Mouse (Mus musculus) cerebellum, adult 18-20 months (tissue): ENCODE measurements at regions not wholly inside any gene's neighbourhood (a gene's known extent, or its start where the extent isn't known, plus 50 kb on each side); places are given as distances from the start of the nearest gene placed in this dataset.
"Not testable (repeated sequence)": the region's sequence is repeated elsewhere in the genome, so short reads cannot be mapped to it uniquely, and the experiment has no call there.

ENCODE experiments used
- DNase-seq, 2 experiments: peaks; one replicate each; pipeline ENCODE4 v3.0.0; 2021

DNA sequence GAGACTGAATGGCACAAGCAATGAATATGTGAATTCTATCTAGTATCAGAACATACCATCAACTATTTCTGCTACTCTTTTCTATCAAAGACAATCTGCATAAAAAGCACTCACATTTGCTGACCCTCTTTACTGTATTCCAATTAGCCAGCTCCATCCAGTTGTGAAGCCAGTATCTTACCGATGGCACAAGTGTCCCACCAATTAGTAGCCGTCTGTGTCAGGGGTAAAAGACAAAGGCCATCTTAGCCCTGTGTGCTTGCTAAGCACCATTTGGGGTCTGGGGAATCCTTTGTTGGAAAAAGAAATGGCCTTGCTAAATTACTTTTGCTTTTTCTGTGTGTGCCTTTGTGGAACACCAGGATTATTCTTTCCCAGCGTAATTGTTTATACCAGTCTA, 1007.5 kb downstream of the Robo2 start:
- no peak for DNase-seq

DNA sequence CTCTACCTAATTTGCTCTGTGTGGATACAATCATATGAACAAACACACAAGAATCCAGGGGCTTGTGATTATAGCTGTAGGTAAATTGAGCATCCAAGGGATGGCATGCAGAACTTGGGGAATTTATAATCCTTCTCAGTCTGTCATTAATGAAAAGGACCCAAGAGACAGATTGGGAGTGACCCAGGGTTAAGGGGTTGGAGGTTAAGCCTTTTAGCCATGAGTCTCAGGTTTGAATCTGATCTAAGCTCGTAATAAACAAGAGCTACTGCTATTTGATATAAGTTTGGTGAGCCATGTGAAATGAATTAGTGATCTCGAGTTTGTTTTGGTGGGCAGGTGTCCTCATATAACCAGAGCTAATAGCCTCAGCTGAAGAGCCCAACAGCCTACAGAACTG, 1032.6 kb downstream of the Robo2 start:
- DNase-seq = no peak

DNA sequence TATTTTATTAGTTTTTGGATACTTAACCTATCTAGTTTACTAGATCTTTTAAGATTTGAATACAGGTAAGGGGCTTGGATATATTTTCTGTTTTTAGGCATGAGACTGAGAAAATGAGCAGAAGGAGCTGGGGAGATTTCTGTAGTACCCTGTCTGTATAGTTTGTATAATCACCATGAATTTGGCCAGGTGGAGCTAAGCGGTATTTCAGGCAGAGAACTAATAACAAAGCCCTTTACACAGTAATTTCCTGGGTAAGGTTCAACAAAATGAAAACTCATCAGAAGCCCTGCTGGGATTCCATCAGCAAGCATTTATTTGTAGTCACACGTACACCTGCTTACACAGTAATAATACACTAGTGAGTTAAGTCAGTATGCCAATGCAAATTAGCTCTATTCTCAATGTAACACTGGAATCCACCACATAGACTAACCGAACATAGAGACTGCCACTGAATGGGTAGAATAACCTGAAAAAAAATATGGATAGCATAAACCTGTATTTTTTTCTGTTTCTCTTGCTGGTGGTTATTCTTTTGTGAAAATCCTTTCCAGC, 1036.9 kb downstream of the Robo2 start:
- DNase-seq = no peak

DNA sequence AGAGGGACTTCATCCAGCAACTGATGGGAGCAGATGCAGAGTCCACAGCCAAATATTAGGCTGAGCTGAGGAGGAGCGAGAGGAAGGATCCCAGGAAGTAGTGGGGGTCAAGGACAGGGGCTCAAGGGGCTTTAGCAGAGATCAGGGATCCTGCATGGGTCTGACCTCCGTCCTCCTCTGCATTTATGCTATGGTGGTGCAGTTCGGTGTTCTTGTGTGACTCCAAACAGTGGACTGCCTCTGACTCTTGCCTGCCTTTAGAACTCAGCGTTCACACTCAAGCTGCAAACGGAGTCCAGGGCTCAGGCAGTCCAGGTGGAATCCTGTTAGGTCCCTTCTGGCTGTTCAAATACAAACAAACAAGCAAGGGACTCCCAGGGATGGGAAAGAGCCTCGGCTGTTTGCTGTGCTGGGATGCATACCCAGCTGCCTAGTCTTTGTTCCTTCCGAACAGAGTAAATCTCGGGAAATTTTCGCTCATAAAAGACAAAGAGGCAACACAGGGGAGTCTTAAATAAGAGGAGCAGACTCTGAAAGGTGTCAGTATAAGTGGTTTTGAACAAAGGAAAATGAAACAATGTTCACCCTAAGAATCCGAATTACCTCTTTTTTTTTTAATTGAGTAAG, 1042.9 kb downstream of the Robo2 start:
- no peak for DNase-seq

DNA sequence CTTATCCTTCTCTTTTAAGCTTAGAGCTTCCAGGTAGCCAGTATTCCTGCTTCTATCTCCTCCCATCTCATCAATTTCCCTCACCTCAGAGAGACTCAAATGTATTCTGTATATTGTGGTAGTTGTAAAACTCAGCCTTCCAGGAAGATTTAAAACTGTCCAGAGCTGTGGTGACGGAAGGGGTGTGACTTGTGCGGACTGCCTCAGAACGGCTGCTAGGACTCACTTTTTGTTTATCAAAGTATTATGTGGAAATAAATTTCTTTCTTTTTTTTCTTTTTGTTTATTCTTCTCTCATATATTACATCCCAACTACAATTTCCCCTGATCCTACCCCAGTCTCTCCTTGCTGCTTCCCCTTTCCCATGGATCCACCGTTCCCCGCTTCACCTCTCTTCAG, 1043.7 kb downstream of the Robo2 start:
- DNase-seq = no peak

DNA sequence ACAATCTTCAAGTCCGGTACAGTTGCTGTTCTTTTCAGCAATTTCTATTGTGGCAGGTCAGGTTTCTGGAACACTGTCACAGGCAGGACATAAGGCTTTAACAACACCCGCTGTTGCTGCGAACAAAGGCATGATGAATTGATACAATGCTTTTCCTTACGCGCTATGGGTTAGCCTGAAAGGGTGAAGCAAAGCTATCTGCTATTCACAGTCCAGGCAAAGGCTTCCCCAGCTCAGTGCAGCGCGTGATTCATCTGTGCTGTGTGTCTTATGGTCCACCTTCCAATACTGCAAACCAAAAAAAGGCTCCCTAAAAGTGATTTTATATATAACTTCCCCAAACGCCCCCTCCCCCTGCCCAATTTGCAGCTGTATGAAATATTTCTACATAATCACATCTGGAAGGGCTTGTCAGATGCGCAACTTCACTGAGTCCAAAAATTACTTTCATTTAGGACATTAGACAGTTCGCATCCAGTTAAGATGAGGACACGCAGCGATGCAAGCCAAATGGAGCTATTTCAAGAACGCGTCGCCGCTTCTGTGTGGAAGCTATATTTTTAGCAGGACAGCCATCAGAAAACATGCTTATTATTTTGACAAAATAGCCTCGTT, 1044.3 kb downstream of the Robo2 start:
- no peak for DNase-seq

DNA sequence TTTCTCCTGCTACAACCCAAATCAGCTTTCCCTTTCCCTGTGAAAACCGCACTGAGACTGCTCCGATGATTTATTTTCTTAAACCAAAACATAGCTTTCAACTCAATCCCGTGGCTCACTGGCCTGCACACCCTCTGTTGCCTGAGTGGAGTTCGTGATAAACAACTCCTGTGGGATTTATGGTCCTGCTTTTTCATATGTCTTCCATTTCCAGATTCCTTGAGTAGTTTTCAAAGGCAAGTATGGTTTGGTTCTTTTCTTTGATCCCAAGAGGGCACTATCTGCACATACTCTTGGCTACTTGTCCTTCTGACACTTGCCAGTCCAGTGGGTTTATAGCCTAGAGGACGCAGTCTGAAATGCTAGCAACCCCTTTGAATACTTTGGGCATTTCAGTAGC, 1042.6 kb downstream of the Robo1 start:
- no peak for DNase-seq

DNA sequence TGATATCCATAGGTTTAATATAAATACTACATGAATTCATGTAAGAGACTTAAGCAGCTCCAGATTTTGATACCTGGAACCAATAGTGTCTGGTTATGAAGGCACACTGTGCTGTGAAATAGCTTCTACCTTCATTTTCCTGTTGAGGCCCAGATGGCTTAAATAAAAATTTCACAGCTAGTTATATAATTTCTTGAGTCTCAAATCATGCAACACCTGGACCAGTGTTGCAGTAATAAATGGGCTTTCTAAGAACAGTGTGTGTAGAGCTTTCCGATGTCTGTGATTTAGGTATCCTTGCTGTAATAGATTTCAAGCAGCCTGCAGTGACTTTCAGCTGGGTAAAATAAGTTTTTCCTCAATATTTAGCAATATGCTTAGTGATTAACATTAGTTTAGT, 1035.8 kb downstream of the Robo1 start:
- no peak for DNase-seq

DNA sequence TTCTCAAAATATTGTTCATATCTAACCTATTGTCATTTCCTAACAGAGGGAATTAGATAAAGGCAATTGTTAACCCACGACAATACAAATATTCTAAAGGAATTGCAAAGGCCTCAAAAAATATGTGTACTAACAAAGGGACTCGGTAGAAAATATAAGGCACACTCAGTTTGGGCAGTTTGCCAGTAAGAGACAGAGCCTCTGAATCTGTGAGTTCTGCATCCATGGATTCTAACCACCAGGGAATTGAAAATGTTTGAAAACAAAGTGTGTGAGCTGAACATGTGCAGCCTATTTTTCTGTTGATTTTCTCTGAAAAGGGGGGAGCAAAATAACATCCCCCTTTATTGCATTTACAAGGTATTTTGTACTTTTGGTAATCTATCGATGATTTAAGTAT, 1035.4 kb downstream of the Robo1 start:
- no peak for DNase-seq

DNA sequence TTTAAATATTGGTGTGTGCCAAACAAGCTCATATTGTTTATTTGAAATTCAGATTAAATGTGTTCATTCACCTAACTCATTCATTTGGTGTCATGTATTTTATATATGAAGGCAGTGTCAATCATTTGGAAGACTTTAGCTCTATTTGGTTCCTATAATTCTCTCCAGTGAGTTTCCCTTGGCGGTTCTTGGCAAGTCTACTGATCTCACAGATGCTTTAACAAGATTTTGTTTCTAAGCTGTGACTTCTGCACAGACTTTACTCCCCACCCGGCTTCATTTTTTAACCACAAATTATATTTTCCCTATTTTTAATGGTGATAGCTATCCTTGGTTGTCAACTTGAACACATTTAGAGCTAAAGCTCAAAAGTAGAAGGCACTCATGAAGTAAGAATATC, 1009.5 kb downstream of the Robo1 start:
- no peak for DNase-seq

DNA sequence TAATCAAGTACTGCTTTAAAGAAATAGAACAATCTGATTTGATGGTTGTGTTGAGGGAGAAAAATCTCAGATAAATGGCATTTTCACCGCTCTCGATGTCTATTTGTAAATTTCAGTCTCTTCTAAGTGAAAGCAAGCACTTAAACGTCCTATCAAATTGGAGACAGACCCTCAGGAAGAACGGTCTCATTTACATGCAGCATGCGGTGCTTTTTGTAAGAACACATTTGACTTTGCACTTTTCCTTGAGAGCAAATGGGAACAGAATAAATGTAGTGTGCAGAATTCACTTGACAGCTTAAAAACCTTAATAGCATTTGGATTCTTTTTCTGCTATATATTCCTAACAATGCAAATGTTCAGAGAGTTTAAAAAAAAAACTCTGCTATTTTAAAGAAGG, 1002.0 kb downstream of the Robo1 start:
- no peak for DNase-seq

DNA sequence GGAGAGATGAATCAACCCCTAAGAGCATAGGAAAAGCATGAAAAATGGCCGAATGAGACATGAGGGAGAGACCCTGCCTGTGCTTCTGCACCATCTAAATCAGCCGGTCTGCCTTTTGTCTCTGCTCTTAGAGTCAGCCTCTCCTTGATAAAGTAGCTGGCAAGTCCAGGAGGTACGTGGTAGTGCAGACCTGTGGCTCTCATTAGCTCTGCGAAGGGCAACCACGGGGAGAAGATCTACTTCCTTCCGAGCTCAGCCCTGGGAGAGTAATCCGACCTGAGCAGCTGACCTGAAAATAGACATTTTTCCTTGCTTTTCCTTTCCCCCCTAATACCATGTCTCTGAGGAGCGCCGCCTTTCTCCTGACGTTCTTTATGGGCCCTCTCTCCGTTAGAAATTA, 971.8 kb downstream of the Robo1 start:
- no peak for DNase-seq

DNA sequence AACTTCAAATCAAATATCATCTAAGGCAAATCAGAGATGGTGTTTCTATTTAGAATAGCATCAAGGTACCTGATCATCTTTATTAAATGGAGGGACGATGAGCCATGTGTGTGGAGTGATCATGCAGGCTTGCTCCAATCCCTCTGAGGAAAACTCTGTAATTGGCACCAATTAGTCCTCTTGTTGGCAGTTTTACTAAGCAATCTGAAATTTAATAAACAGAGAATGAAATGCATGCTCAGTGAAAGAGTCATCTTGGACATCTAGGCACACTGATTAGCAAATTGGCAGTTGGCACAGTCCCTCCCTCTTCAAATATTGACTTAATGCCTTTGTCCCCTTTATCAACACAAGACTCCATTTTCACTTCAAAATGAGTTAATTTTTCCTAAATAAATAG, 951.6 kb downstream of the Robo1 start:
- no peak for DNase-seq

DNA sequence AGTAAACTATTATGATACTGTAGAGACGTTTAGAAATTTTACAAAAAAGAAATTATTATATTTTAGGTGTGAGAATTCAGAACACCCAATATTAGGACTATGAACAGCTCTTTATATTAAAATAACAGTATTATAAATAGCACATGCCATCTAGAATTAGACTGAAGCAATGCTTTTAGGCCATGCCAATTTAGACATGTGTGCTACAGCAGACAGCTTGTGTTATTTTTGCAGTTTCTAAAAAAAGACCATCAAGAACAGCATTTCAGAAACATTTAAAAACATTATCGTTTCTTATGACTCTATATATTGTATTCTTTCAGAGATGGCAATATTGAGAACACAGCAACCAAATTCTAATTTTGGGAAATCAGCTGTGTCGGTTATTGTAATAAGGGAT, 951.2 kb downstream of the Robo1 start:
- no peak for DNase-seq

DNA sequence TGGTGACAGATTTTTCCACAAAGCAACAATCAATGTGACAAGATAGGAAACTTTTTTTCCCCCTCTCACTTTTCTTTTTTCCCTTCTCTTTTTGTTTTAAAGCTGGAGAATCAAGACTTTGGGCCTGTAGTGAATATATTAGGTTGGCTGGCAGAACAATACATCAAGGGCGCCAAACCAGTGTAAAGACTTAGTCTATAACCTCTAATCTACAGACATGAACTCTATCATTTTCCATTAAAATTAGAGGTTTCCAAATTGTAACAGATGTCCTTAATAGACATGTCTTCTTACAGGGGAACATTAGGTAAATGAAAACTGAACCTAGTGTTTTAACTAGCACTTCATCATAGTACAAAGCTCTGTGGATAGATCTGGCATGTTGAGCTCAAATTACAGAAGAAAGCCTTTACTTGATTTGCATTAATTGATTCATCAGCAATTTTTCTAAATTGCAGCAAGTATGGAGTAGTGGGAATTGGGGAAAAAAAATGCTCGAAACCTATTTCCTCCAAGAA, 937.0 kb downstream of the Robo1 start:
- DNase-seq = no peak

DNA sequence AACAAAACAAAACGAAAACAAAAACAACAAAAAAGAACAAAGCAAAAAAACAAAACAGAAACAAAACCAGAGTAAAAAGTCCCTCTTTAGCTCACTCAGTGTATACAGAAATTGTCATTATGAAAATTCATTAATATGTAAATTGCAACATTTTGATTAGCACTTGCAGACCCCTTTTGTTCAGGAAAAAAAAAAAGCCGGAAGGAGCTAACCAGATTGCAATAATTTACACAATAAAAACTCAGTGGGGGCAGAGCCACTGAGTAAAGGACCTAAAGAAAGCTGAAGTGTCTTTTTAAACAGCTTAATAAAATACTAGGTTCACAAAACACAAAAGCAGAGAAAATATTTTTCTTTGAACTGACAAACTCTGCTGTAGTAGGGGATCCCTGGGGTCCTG, 922.5 kb downstream of the Robo1 start:
- no peak for DNase-seq

DNA sequence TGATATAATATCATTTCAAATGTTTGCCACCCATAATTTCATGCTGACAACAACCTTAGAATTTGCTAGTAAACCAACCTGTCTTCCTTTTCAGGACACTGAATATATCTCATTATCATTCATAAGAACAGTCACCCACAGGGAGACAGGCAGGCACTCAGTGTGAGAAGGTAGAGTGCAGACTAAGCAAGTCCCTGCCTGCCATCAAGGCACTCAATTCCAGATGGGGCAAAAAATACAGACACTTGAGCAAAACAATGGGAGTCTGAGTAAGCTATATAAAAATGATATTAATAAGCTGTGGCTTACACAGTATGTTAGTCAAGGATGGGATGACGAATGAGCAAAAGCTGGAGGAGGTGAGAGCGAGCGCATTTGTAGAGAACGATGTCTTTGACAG, 909.4 kb downstream of the Robo1 start:
- no peak for DNase-seq

DNA sequence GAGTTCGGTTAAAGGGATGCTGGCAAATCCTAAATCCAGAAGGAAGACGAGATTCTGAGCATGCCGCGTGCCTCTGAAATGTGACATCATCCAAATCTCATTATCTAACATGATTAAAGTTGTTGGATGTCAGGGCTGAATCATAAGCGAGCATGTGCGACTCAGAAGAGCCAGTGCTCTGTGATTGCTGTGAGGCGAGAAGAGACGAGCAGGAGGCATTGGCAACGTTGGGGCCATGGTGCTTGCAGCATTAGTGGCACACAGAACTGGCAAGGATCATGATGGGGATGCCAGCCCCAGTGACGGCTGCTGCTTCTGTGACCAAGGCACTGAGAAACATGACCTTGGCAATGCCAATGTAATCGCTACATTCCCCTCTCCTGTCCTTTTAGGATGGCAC, 895.4 kb downstream of the Robo1 start:
- no peak for DNase-seq

DNA sequence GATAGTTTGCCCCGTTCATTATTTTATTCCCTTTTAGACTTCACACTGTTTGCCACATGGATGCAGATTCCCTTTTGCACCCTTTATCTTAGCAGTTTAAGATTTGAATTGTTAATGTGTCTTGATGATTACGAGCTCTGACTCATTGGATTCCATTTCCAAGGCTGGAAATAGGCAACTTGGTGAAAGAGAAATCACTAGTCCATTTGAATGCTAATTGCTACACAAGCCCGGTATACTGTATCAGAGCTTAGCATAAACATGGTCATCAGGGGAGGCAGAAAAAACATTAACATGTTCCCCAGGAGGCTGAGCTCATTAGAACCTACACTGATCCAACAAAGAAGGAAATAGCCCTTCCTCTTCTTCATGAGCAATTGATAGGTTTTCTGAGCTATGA, 892.9 kb downstream of the Robo1 start:
- DNase-seq = no peak

DNA sequence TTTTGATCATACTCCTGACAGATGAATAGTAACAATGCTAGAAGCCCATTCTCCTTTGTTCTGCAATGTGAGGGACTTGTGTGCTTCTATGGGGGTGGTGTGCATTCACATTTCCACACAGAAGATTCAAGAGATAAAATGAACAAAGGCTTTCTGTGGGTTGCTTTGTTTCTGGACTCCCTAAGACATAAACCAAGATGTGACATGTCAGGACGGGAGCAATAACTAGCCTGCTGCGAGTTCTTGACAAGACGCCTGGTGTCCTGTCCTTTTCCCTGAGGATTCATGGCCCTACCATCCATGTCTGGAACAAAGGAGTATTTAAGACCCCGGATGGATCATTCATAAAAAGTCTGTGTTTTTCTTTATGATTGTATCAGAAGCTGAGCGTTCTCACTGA, 874.7 kb downstream of the Robo1 start:
- no peak for DNase-seq

DNA sequence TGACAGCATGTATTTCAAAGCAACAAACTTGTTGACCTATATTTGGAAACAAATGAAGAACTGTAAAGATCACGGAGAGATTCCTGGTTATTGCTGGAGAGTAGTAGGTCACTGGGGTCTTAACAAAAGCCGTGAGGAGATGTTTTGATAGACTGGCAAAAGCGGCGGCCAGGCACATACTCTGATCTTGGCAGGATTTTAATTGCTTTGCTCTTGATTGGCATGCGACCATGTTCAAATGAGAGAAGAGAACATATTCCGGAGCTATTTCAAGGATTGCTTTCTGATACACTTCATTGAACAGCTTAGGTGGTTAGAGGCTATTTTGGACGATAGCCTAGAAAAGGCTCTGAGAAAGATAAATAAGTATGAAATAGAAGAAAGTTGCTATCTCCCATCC, 874.2 kb downstream of the Robo1 start:
- DNase-seq = no peak

DNA sequence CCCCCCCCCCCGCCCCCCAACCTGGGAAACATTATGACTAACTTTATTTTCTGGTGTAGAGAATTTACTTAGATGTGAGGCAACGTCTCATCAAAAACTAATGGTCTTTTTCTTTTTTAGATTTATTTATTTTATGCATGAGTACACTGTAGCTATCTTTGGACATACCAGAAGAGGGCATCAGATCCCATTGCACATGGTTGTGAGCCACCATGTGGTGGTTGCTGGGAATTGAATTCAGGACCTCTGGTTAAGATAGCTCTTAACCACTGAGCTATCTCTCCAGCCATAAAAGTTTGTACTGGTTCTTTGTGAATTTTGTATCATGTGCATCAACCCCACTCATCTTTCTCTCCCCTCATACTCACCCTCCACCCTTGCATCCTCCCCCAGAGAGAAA, 847.3 kb downstream of the Robo1 start:
- DNase-seq = peak; percentile 19 to 21

DNA sequence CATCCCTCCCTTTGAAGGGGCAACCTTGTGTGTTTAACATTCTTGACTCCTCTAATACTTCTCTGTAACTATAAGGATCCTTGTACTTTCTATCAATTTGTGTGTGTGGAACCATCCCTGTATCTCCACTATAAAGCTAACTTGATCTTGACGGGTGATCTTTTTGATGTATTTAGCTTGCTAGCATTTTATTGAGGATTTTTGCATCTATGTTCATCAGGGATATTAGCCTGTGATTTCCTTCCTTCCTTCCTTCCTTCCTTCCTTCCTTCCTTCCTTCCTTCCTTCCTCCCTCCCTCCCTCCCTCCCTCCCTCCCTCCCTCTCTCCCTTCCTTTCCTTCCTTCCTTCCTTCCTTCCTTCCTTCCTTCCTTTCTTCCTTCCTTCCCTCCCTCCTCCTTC, 819.8 kb downstream of the Robo1 start:
- not testable (repeated sequence) for DNase-seq

DNA sequence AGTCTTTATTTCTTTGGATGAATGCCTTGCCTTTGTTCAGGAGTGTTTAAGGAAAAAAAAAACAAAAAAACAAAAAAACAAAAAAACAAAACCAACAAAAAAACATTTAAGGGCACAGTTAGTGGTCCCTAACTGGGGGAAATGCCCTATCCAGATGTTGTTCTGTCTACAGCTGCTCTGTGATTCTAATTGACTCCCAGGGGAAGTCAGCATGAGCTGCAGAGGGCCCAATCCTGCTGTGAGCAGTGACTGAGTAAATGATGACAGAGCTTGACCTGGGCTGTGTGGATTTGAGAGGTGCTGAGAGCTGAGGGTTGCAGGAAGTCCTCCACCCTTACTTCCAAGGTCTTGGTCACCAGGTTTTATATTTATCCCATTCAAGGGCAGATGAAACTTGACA, 812.5 kb downstream of the Robo1 start:
- DNase-seq = no peak

DNA sequence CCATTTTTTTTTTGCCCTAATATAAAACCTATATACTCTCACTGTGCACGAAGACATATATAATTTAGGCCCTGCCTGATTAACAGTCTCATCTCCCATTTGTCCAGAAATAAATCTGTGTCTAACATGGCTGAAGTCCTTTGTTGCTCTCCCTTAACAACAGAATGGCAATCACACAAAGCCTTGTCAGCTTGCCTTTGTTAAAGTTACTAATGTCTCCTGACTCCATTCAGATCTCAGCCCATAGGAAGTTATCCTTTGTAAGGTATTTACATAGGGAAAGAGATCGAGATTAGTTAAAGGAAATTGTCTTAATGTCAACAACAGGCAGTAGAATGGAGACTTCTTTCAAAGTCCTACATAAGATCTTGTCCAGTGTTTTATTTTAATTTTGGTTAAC, 809.2 kb downstream of the Robo1 start:
- DNase-seq = no peak
